Mouse (Mus musculus) C2C12 (cell line): Measurements from ENCODE around the gene Disp3. TPM values are rescaled to one million over a fixed set of nuclear protein-coding genes. Genes with fewer than 3 reads are reported as not detected.

Experiments used
- H3K27me3 ChIP-seq: one replicate; pipeline ENCODE4 v1.6.1; 2011; ENCODE audit not compliant: control insufficient read depth, insufficient read depth, insufficient read length
- H3K36me3 ChIP-seq: one replicate; pipeline ENCODE4 v1.6.1; 2011; ENCODE audit not compliant: control insufficient read depth, insufficient read depth
- H3K4me3 ChIP-seq: one replicate; pipeline ENCODE4 v1.5.1; 2011; ENCODE audit warnings: mild to moderate bottlenecking, control low read depth; ENCODE audit not compliant: poor library complexity, insufficient read depth, severe bottlenecking
- H3K79me2 ChIP-seq: one replicate; pipeline ENCODE4 v1.6.1; 2011; ENCODE audit not compliant: control insufficient read depth, insufficient read depth
- H3K79me3 ChIP-seq: one replicate; pipeline ENCODE4 v1.6.1; 2011; ENCODE audit warnings: low read depth, control low read depth
- H3ac ChIP-seq: one replicate; pipeline ENCODE3; 2011; ENCODE audit warnings: low read depth; ENCODE audit not compliant: control insufficient read depth, insufficient read length
- CEBPB ChIP-seq: IDR thresholded peaks from one replicate; pipeline ENCODE4 v1.6.1; 2011; ENCODE audit warnings: low read depth, mild to moderate bottlenecking, control low read depth, moderate library complexity
- CTCF ChIP-seq: IDR thresholded peaks from one replicate; pipeline ENCODE4 v1.5.1; 2011; ENCODE audit not compliant: control insufficient read depth, insufficient read depth, insufficient read length
- FOSL1 ChIP-seq: IDR thresholded peaks from one replicate; pipeline ENCODE4 v1.8.0; 2011; ENCODE audit warnings: mild to moderate bottlenecking, low read length; ENCODE audit not compliant: poor library complexity, insufficient read depth, severe bottlenecking
- MAX ChIP-seq: IDR thresholded peaks from one replicate; pipeline ENCODE4 v1.6.1; 2011; ENCODE audit warnings: mild to moderate bottlenecking, control low read depth
- MYOD1 ChIP-seq: IDR thresholded peaks from one replicate; pipeline ENCODE4 v1.6.1; 2011; ENCODE audit warnings: low read depth; ENCODE audit not compliant: control insufficient read depth, insufficient read length
- MYOG ChIP-seq: IDR thresholded peaks from one replicate; pipeline ENCODE4 v1.6.1; 2011; ENCODE audit not compliant: control insufficient read depth, insufficient read length; ENCODE audit errors: extremely low read depth
- USF1 ChIP-seq: IDR thresholded peaks from one replicate; pipeline ENCODE4 v1.6.1; 2011; ENCODE audit warnings: low read depth, mild to moderate bottlenecking, control low read depth, moderate library complexity
- long read RNA-seq, 2 experiments: library from polyadenylated mRNA; unstranded; transcript quantifications; one replicate each; pipeline ENCODE4 v2.0.0; 2019 to 2020
- polyA plus RNA-seq: library from polyadenylated mRNA; unstranded; fragments of >200 nt; fragmentation: generic; extraction: Trizol; gene quantifications from one replicate; pipeline ENCODE4 v1.2.1, GENCODE M21; 2012; ENCODE audit warnings: missing spikeins

Gene Disp3
- polyA plus RNA-seq = 0.04 TPM
- long read RNA-seq, experiment 1 = 0 reads
- long read RNA-seq, experiment 2 = 0 reads

- no peak within 1 kb of the TSS for H3K4me3 ChIP-seq
- H3K79me3 ChIP-seq = no peaks in the 10 kb centered on the region
- no peaks in the 10 kb centered on the region for H3K36me3 ChIP-seq
- H3K27me3 ChIP-seq = peaks cover 14% of the 10 kb centered on the region
- no peak within 1 kb of the TSS for H3ac ChIP-seq
- TF ChIP-seq MAX (no peak), MYOD1 (no peak)
- no peaks in the 10 kb centered on the region for H3K79me2 ChIP-seq
These were observed at the start of gene Disp3 for GRCm38 (mm10) chr4:148287476-148288054. Gene Disp3, minus strand, starts transcription at chr4:148287965.

DNA sequence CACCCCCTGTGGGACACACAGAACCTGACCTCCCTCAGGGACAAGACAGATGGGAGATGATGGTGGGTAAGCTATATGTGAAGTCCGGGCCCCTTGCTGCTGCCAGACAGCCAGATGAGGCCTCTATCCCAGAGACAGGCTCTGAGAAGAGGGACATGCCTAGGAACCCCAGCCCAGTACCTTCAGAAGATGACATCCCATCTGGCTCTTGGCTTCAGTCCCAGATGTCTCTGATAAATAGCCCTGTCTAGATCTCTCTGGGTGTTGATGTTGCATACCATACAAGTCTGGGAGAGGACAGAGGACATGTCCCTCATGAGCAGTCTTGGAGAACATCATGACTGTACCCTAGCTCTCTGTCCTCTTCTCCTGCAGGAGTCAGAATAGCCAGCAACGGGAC, 42.5 kb upstream of the Disp3 start:
- no peaks in the 10 kb centered on the region for H3K79me2 ChIP-seq
- no peaks in the 10 kb centered on the region for H3K79me3 ChIP-seq
- H3K27me3 ChIP-seq = no peaks in the 10 kb centered on the region
- H3K4me3 ChIP-seq = no peak overlapping the region
- H3K36me3 ChIP-seq = no peaks in the 10 kb centered on the region
- H3ac ChIP-seq = no peak overlapping the region
- TF ChIP-seq CEBPB = no peak
- TF ChIP-seq MYOD1 = no peak
- no peak for TF ChIP-seq FOSL1
- no peak for TF ChIP-seq MYOG
- TF ChIP-seq USF1 = no peak
- no peak for TF ChIP-seq CTCF
- no peak for TF ChIP-seq MAX

- no peaks in the 10 kb centered on the region for H3K79me3 ChIP-seq
- no peaks in the 10 kb centered on the region for H3K36me3 ChIP-seq
- no peaks in the 10 kb centered on the region for H3K79me2 ChIP-seq
- TF ChIP-seq MYOG (no peak), FOSL1 (no peak), CEBPB (no peak), USF1 (no peak), CTCF (no peak), MYOD1 (no peak), MAX (no peak)
- H3K27me3 ChIP-seq = no peaks in the 10 kb centered on the region
- no peak overlapping the region for H3ac ChIP-seq
- no peak overlapping the region for H3K4me3 ChIP-seq
These were observed 41.7 kb upstream of the Disp3 start for GRCm38 (mm10) chr4:148329431-148329830.

DNA sequence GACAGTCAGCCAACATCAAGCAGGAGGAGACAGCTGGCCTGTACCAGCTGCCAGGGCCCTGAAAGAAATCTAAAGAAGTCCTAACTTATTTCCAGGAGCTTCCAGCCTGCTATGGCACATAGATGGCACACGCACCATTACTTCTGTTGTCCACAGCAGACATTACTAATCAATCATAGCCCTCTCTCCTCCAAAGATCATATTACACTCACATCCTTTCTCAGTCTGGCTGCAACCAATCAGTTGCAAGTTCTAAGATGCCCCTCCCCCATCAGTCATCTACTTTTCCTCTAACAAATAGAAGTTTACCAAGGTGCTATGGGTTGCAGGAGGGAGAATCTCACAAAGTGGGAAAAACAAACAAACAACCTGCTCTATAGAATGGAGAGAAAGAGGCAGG, 40.5 kb upstream of the Disp3 start:
- Histone ChIP-seq H3K79me3 (no peaks in the 10 kb centered on the region), H3K36me3 (no peaks in the 10 kb centered on the region), H3K27me3 (no peaks in the 10 kb centered on the region), H3ac (no peak overlapping the region), H3K79me2 (no peaks in the 10 kb centered on the region), H3K4me3 (no peak overlapping the region)
- TF ChIP-seq MYOG (no peak), MYOD1 (no peak), CEBPB (no peak), MAX (no peak), CTCF (no peak), FOSL1 (no peak), USF1 (no peak)

- H3K79me3 ChIP-seq = no peaks in the 10 kb centered on the region
- no peak overlapping the region for H3K4me3 ChIP-seq
- H3K27me3 ChIP-seq = peaks cover 1% of the 10 kb centered on the region
- TF ChIP-seq CEBPB = no peak
- TF ChIP-seq MYOD1 = no peak
- TF ChIP-seq FOSL1 = no peak
- TF ChIP-seq MAX = no peak
- no peak for TF ChIP-seq MYOG
- no peak for TF ChIP-seq USF1
- no peak for TF ChIP-seq CTCF
- no peaks in the 10 kb centered on the region for H3K36me3 ChIP-seq
- no peak overlapping the region for H3ac ChIP-seq
- H3K79me2 ChIP-seq = no peaks in the 10 kb centered on the region
These were observed 39.7 kb upstream of the Disp3 start for GRCm38 (mm10) chr4:148327266-148327997.
